Mouse (Mus musculus) kidney, adult 2 months (tissue): ENCODE measurements around the gene Ddn. TPM values are rescaled to one million over a fixed set of nuclear protein-coding genes. Genes with fewer than 3 reads are reported as not detected.
A peak's percentile ranks its signal among the peaks of the same experiment; 100 is the strongest.

Source experiments
- DNase-seq: peaks from one replicate; pipeline ENCODE4 v3.0.0; 2021
- H3K27ac ChIP-seq: fragments of 200-500 bp; 2 replicates; pipeline ENCODE4 v1.5.1; 2012; ENCODE audit warnings: low read depth, low read length, control low read depth, inconsistent platforms; ENCODE audit not compliant: insufficient read depth
- H3K27me3 ChIP-seq: fragments of 200-500 bp; replicated peaks from 2 replicates; pipeline ENCODE4 v1.6.1; 2012; ENCODE audit warnings: mild to moderate bottlenecking, moderate library complexity, low read length, inconsistent platforms; ENCODE audit not compliant: control insufficient read depth, insufficient read depth
- H3K36me3 ChIP-seq: fragments of 200-500 bp; 2 replicates; pipeline ENCODE4 v1.6.1; 2012; ENCODE audit warnings: mild to moderate bottlenecking, moderate library complexity, low read length, inconsistent platforms; ENCODE audit not compliant: control insufficient read depth, insufficient read depth
- H3K4me1 ChIP-seq: fragments of 200-500 bp; 2 replicates; pipeline ENCODE4 v1.6.1; 2011; ENCODE audit warnings: low read length; ENCODE audit not compliant: control insufficient read depth, insufficient read depth
- H3K4me3 ChIP-seq: fragments of 200-500 bp; 2 replicates; pipeline ENCODE4 v1.5.1; 2011; ENCODE audit warnings: mild to moderate bottlenecking, low read depth, low read length, control low read depth; ENCODE audit not compliant: insufficient read depth
- CTCF ChIP-seq: fragments of 200-500 bp; conservative IDR thresholded peaks from 2 replicates; pipeline ENCODE4 v1.5.1; 2011; ENCODE audit warnings: low read depth, mild to moderate bottlenecking, control low read depth, low read length, moderate library complexity, mixed read lengths; ENCODE audit not compliant: insufficient read depth, insufficient read length
- POLR2A ChIP-seq: fragments of 200-500 bp; IDR thresholded peaks from one replicate; pipeline ENCODE4 v1.6.1; 2011; ENCODE audit warnings: low read depth, low read length, control low read depth
- WGBS: fragments of 180-500 bp; shearing (Covaris S2); methylation state at CpG from one replicate; pipeline ENCODE4 v1.1.7; 2018; 5-methylcytosine and 5-hydroxymethylcytosine counted together
- polyA plus RNA-seq: library from polyadenylated mRNA; depleted of rRNA; stranded (reverse); fragments of >200 nt; gene quantifications from 2 replicates; pipeline ENCODE4 v1.2.3, GENCODE M21; 2012

Gene Ddn
- polyA plus RNA-seq, 1 experiment, result 12.1 TPM

- H3K27me3 ChIP-seq, result peaks cover 3% of the 10 kb centered on the region; the same call in 1 of the 2 replicates
These were observed 3.8 kb downstream of the Ddn start for GRCm38 (mm10) chr15:98805324-98806040.

GRCm38 (mm10) chr15:98804054-98804453, 5.2 kb downstream of the Ddn start:
- Histone ChIP-seq H3K4me3 (no peak overlapping the region), H3K27me3 (peaks cover 3% of the 10 kb centered on the region; the same call in 1 of the 2 replicates), H3K4me1 (peaks cover 4% of the 10 kb centered on the region; the same call in 1 of the 2 replicates), H3K27ac (no peak overlapping the region), H3K36me3 (no peaks in the 10 kb centered on the region)
- 1% methylated on average over 32 of the region's 32 CpGs for WGBS
- DNase-seq, result peak; percentile 87
- no peak for TF ChIP-seq POLR2A
- TF ChIP-seq CTCF, result peak; percentile 78

More at GRCm38 (mm10) chr15:98805324-98806040, 3.8 kb downstream of the Ddn start:
- H3K4me3 ChIP-seq, result peak overlapping the region; percentile 26; the same call in 1 of the 2 replicates
- TF ChIP-seq CTCF (peak; percentile 52), POLR2A (no peak)
- peaks cover 4% of the 10 kb centered on the region; the same call in 1 of the 2 replicates for H3K4me1 ChIP-seq
- H3K36me3 ChIP-seq, result no peaks in the 10 kb centered on the region
- peak; percentile 73 for DNase-seq
- 5% methylated on average over 64 of the region's 64 CpGs for WGBS
- H3K27ac ChIP-seq, result no peak overlapping the region

- no peaks in the 10 kb centered on the region for H3K36me3 ChIP-seq
- no peak overlapping the region for H3K4me3 ChIP-seq
- H3K4me1 ChIP-seq, result peaks cover 1% of the 10 kb centered on the region; the same call in 1 of the 2 replicates
- peak; percentile 72 for DNase-seq
- TF ChIP-seq CTCF, result no peak
- TF ChIP-seq POLR2A, result no peak
- peaks cover 3% of the 10 kb centered on the region; the same call in 1 of the 2 replicates for H3K27me3 ChIP-seq
- H3K27ac ChIP-seq, result no peak overlapping the region
- WGBS, result 24% methylated on average over 8 of the region's 8 CpGs
These were observed 6.4 kb downstream of the Ddn start for GRCm38 (mm10) chr15:98802926-98803325.

GRCm38 (mm10) chr15:98799396-98799795, 9.9 kb downstream of the Ddn start:
- H3K27ac ChIP-seq, result no peak overlapping the region
- no peaks in the 10 kb centered on the region for H3K36me3 ChIP-seq
- H3K4me1 ChIP-seq, result no peaks in the 10 kb centered on the region
- 11% methylated on average over 12 of the region's 12 CpGs for WGBS
- H3K27me3 ChIP-seq, result no peaks in the 10 kb centered on the region
- peak; percentile 77 for DNase-seq
- no peak overlapping the region for H3K4me3 ChIP-seq
- TF ChIP-seq CTCF (peak; percentile 86), POLR2A (no peak)

GRCm38 (mm10) chr15:98798903-98799302, 10.4 kb downstream of the Ddn start:
- H3K27ac ChIP-seq, result no peak overlapping the region
- no peak for DNase-seq
- TF ChIP-seq POLR2A (no peak), CTCF (no peak)
- H3K36me3 ChIP-seq, result no peaks in the 10 kb centered on the region
- WGBS, result 64% methylated on average over 3 of the region's 3 CpGs
- H3K27me3 ChIP-seq, result no peaks in the 10 kb centered on the region
- H3K4me3 ChIP-seq, result no peak overlapping the region
- no peaks in the 10 kb centered on the region for H3K4me1 ChIP-seq

DNA sequence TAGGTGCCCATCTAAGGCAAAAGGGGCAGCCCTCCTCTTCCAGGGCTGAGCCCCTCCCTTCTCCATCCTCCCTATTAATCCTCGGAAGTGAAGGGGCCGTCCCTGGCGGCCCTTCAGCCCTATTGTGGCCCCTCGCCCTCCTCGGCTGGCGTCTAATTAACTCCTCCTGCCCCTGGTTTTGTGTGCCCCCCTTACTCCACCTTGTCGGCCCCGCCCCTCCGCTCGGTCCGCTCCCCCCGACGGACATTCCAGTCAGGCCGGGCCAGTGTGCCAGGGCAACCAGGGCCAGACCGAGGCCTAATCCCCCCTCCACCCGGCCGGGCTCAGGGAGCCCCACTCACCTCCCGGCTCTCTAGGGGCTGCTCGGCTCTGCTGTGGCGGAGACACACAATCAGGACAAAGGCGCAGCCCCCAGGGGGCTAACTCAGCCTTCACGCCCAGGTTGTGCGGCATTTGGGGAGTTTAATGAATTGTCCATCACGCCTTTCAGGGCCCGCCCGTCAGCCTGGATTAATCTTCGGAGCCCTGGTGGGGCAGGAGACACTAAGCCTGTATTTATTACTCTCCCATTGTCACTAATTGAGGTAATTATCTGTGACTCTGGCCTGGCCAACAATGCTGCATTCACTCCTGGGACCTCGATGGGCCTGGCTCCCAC, 11.3 kb downstream of the Ddn start:
- Histone ChIP-seq H3K27ac (no peak overlapping the region), H3K4me3 (no peak overlapping the region), H3K4me1 (no peaks in the 10 kb centered on the region), H3K27me3 (no peaks in the 10 kb centered on the region), H3K36me3 (no peaks in the 10 kb centered on the region)
- no peak for DNase-seq
- WGBS, result 25% methylated on average over 28 of the region's 28 CpGs
- TF ChIP-seq CTCF, result no peak
- TF ChIP-seq POLR2A, result no peak

GRCm38 (mm10) chr15:98796803-98797595, 12.3 kb downstream of the Ddn start:
- WGBS, result 8% methylated on average over 13 of the region's 13 CpGs

More at GRCm38 (mm10) chr15:98796803-98797595, 12.3 kb downstream of the Ddn start:
- TF ChIP-seq POLR2A (no peak), CTCF (no peak)
- no peak for DNase-seq
- Histone ChIP-seq H3K4me1 (0 out of 2 replicates have a peak, but pooled peaks cover 3% of the 10 kb centered on the region), H3K36me3 (no peaks in the 10 kb centered on the region), H3K4me3 (no peak overlapping the region), H3K27me3 (peaks cover 3% of the 10 kb centered on the region), H3K27ac (no peak overlapping the region)
